Mouse (Mus musculus) stomach, postnatal 0 days (tissue): ENCODE measurements around the gene Vcp. TPM values are rescaled to one million over a fixed set of nuclear protein-coding genes. Genes with fewer than 3 reads are reported as not detected.
"Not testable (repeated sequence)": the region's sequence is repeated elsewhere in the genome, so short reads cannot be mapped to it uniquely, and the experiment has no call there.

Experiments
- ATAC-seq: fragments of 200-750 bp; cut with Nextera tagmentation; 2 replicates; pipeline ENCODE4 v1.8.0; 2017; ENCODE audit not compliant: low FRiP score, low TSS enrichment
- DNase-seq: peaks from one replicate; pipeline ENCODE4 v3.0.0-alpha.2; 2016; ENCODE audit warnings: low spot score
- H3K27ac ChIP-seq: fragments of 300-500 bp; sonication (generic); replicated peaks from 2 replicates; pipeline ENCODE4 v1.5.1; 2014; ENCODE audit warnings: mild to moderate bottlenecking, control low read depth
- H3K27me3 ChIP-seq: fragments of 300-500 bp; sonication (generic); 2 replicates; pipeline ENCODE4 v1.6.1; 2014; ENCODE audit warnings: low read length; ENCODE audit not compliant: control insufficient read depth, insufficient read depth
- H3K36me3 ChIP-seq: fragments of 300-500 bp; sonication (generic); 2 replicates; pipeline ENCODE4 v1.6.1; 2014; ENCODE audit warnings: low read length, mixed read lengths; ENCODE audit not compliant: control insufficient read depth, insufficient read depth
- H3K4me1 ChIP-seq: fragments of 300-500 bp; sonication (generic); replicated peaks from 2 replicates; pipeline ENCODE4 v1.6.1; 2014; ENCODE audit warnings: antibody characterized with exemption; ENCODE audit not compliant: control insufficient read depth, insufficient read depth
- H3K4me2 ChIP-seq: fragments of 300-500 bp; sonication (generic); replicated peaks from 2 replicates; pipeline ENCODE4 v1.6.1; 2014; ENCODE audit warnings: low read depth, mild to moderate bottlenecking, control low read depth, moderate library complexity
- H3K4me3 ChIP-seq: fragments of 300-500 bp; sonication (generic); 2 replicates; pipeline ENCODE4 v1.5.1; 2014; ENCODE audit warnings: low read depth, low read length, control low read depth
- H3K9ac ChIP-seq: fragments of 300-500 bp; sonication (generic); 2 replicates; pipeline ENCODE4 v1.6.1; 2014; ENCODE audit warnings: mild to moderate bottlenecking, low read length, control low read depth, mixed read lengths
- H3K9me3 ChIP-seq: fragments of 300-500 bp; sonication (generic); 2 replicates; pipeline ENCODE4 v1.6.1; 2016; ENCODE audit warnings: low read length; ENCODE audit not compliant: control insufficient read depth
- CTCF ChIP-seq: IDR thresholded peaks from 2 replicates; pipeline ENCODE4 v1.5.1; 2016; ENCODE audit warnings: antibody characterized with exemption, low read depth, mild to moderate bottlenecking, moderate library complexity
- EP300 ChIP-seq: optimal IDR thresholded peaks from 2 replicates; pipeline ENCODE3; 2016; ENCODE audit warnings: antibody characterized with exemption
- WGBS: fragments of 180-500 bp; shearing (Covaris S2); extraction: QIAGEN DNeasy Blood & Tissue Kit; methylation state at CpG from one replicate; pipeline ENCODE4 v1.1.7; 2014; 5-methylcytosine and 5-hydroxymethylcytosine counted together
- polyA plus RNA-seq: library from polyadenylated mRNA; unstranded; fragments of >200 nt; fragmentation: Nextera tagmentation; extraction: Ambion mirVana; gene quantifications from 2 replicates; pipeline ENCODE4 v1.2.1, GENCODE M21; 2015

Vcp gene
- polyA plus RNA-seq, 1 experiment from 2014 or later = 282 TPM

GRCm38 (mm10) chr4:43002756-43003439 lies 2.6 kb upstream of the Vcp start:
- no peak overlapping the region for H3K4me2 ChIP-seq
- 64% methylated on average over 12 of the region's 12 CpGs for WGBS
- no peak for DNase-seq
- H3K36me3 ChIP-seq = no peaks in the 10 kb centered on the region
- H3K9me3 ChIP-seq = no peaks in the 10 kb centered on the region
- ATAC-seq = no peak
- H3K27ac ChIP-seq = no peak overlapping the region
- no peak overlapping the region for H3K4me3 ChIP-seq
- 0 out of 2 replicates have a peak, but pooled peaks have one; percentile 3 for TF ChIP-seq CTCF
- no peak for TF ChIP-seq EP300
- 0 out of 2 replicates have a peak, but pooled peaks cover 2% of the 10 kb centered on the region for H3K4me1 ChIP-seq
- no peak overlapping the region for H3K9ac ChIP-seq
- no peaks in the 10 kb centered on the region for H3K27me3 ChIP-seq

DNA sequence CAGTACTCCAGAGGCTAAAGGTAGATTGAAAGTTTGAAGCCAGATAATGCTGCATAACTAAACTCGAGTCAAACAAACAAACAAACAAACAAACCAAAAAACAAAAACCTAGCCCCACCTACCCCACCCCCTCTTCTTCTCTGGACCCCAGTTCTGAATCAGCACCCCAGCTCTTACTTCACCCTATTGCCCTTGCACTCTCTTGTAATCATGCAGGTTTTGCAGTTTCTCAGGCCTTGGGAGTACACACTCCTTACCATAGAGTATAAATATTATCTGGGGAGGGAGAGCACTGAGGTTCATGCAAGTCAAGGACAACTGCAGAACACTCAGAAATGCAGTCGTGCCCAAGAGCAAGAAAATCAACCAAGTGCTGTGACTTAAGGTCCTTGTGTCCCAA lies 965 bp upstream of the Vcp start:
- ATAC-seq (no peak), DNase-seq (no peak)
- H3K27ac ChIP-seq = no peak overlapping the region
- H3K27me3 ChIP-seq = no peaks in the 10 kb centered on the region
- H3K9ac ChIP-seq = no peak overlapping the region
- 0 out of 2 replicates have a peak, but pooled peaks cover 5% of the 10 kb centered on the region for H3K4me1 ChIP-seq
- TF ChIP-seq CTCF (no peak), EP300 (no peak)
- 79% methylated on average over 2 of the region's 2 CpGs for WGBS
- H3K4me3 ChIP-seq = no peak overlapping the region
- H3K4me2 ChIP-seq = no peak overlapping the region
- no peaks in the 10 kb centered on the region for H3K9me3 ChIP-seq
- no peaks in the 10 kb centered on the region for H3K36me3 ChIP-seq

DNA sequence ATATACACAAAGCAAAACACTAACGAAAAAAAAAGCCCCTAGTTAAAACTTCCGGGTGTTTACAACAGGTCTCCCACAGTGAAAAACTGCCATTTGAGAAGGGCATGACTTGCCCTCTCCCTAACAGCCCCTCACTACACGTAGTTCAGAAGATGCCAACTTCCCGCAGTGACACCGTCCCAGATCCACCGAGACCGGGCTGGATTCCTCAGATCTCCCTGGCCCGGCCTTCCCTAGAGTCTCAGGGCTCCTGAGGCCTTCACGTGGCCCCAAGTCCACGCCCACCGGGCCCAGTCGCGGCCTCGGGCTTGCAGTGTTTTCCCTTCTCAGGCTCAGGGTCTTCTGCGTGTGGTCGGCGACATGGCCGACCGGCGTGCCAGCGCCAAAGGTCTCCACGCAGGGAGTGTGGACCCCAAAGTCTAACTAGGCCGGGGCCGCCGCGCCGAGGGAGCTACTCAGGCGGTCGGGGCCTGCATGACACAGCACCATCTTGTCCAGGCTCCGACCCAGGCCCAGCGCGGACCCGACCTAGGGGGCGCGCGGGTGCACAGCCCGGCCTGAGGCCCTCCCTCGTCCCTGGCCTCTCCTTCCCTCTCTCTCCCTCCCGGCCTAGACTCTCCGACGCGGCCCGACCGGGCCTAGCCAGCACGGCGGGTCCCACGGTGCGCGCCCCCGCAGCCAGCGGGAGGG lies 711 bp downstream of the Vcp start:
- TF ChIP-seq CTCF = peak; percentile 55
- TF ChIP-seq EP300 = peak; percentile 44
- Histone ChIP-seq H3K27ac (peak overlapping the region; percentile 100), H3K4me2 (peak overlapping the region; percentile 64), H3K27me3 (no peaks in the 10 kb centered on the region), H3K36me3 (no peaks in the 10 kb centered on the region), H3K4me3 (peak overlapping the region; percentile 95), H3K9me3 (no peaks in the 10 kb centered on the region), H3K4me1 (0 out of 2 replicates have a peak, but pooled peaks cover 5% of the 10 kb centered on the region), H3K9ac (peak overlapping the region; percentile 98)
- under 1% methylated on average over 49 of the region's 51 CpGs for WGBS
- DNase-seq = peak; percentile 86
- ATAC-seq = peak; percentile 72

GRCm38 (mm10) chr4:42998022-42998421 lies 2.3 kb downstream of the Vcp start:
- Histone ChIP-seq H3K9me3 (no peaks in the 10 kb centered on the region), H3K36me3 (0 out of 2 replicates have a peak, but pooled peaks cover 2% of the 10 kb centered on the region), H3K9ac (no peak overlapping the region; the same call in 1 of the 2 replicates), H3K4me1 (0 out of 2 replicates have a peak, but pooled peaks cover 5% of the 10 kb centered on the region), H3K4me2 (0 out of 2 replicates have a peak overlapping the region, but pooled peaks have one; percentile 64), H3K4me3 (no peak overlapping the region), H3K27me3 (no peaks in the 10 kb centered on the region), H3K27ac (no peak overlapping the region)
- ATAC-seq (no peak), DNase-seq (no peak)
- TF ChIP-seq EP300 (no peak), CTCF (no peak)
- 31% methylated on average over 2 of the region's 2 CpGs for WGBS

- no peaks in the 10 kb centered on the region for H3K9me3 ChIP-seq
- H3K36me3 ChIP-seq = peaks cover 33% of the 10 kb centered on the region
- H3K4me3 ChIP-seq = no peak overlapping the region
- 67% methylated on average over 1 of the region's 1 CpGs for WGBS
- H3K27me3 ChIP-seq = no peaks in the 10 kb centered on the region
- ATAC-seq = no peak
- no peak overlapping the region for H3K4me2 ChIP-seq
- TF ChIP-seq EP300 = no peak
- TF ChIP-seq CTCF = peak; percentile 49
- H3K4me1 ChIP-seq = no peaks in the 10 kb centered on the region
- no peak for DNase-seq
- H3K27ac ChIP-seq = no peak overlapping the region
- no peak overlapping the region for H3K9ac ChIP-seq
These were observed 12.0 kb downstream of the Vcp start for GRCm38 (mm10) chr4:42988296-42988695.

- not testable (repeated sequence) for H3K4me2 ChIP-seq, H3K4me3 ChIP-seq, H3K27ac ChIP-seq, H3K9me3 ChIP-seq, H3K27me3 ChIP-seq, H3K4me1 ChIP-seq, H3K36me3 ChIP-seq, DNase-seq, ATAC-seq, H3K9ac ChIP-seq
- 88% methylated on average over 7 of the region's 8 CpGs for WGBS
These were observed 19.8 kb downstream of the Vcp start for GRCm38 (mm10) chr4:42980467-42980866.
